ENCODE assay signal across 8 mouse cellular contexts in genomic region chr11:105352954-105353890, GRCm38 (mm10).
DNase-seq lines count a peak whose midpoint lies in the region; ATAC-seq lines count a peak whose summit lies in the region.

No protein-coding gene starts in this region.

- H3K27me3 ChIP-seq in embryonic facial prominence, embryonic 14.5 days (replicated peaks; ENCODE audit: control insufficient read depth, insufficient read depth, low read length), result no peaks in the 10 kb centered on the region
- H3K27me3 ChIP-seq in limb, embryonic 15.5 days, result no peaks in the 10 kb centered on the region

- peak; percentile 72 for DNase-seq in 3134 (ENCODE audit: extremely low read depth, insufficient read length, low spot score)
- peak; percentile 38 to 64 for DNase-seq in adrenal gland, adult 18-20 months (ENCODE audit: low spot score in 2 of 2)
- DNase-seq in embryonic facial prominence, embryonic 14.5 days (ENCODE audit: low spot score), result peak; percentile 72
- peak; percentile 91 to 94 for DNase-seq in heart, postnatal 14 days
- DNase-seq in urinary bladder, postnatal 36 days (ENCODE audit: low spot score in 2 of 2), result peak; percentile 55 to 74
- DNase-seq in T-cell, adult 2 months (ENCODE audit: low spot score), result no peak

- peaks cover 21% of the 10 kb centered on the region for H3K4me1 ChIP-seq in embryonic facial prominence, embryonic 14.5 days (ENCODE audit: control insufficient read depth, insufficient read depth, low read length)
- H3K4me1 ChIP-seq in limb, embryonic 15.5 days, result peaks cover 40% of the 10 kb centered on the region

- H3K9me3 ChIP-seq in embryonic facial prominence, embryonic 14.5 days (ENCODE audit: control insufficient read depth, low read length), result no peaks in the 10 kb centered on the region
- H3K9me3 ChIP-seq in limb, embryonic 15.5 days, result no peaks in the 10 kb centered on the region

- WGBS in embryonic facial prominence, embryonic 14.5 days, result 48% methylated on average over 9 of the region's 9 CpGs
- WGBS in limb, embryonic 15.5 days, result 40% methylated on average over 9 of the region's 9 CpGs

- ATAC-seq in embryonic facial prominence, embryonic 14.5 days (ENCODE audit: low read depth), result 0 out of 2 replicates have a peak, but pooled peaks have one; percentile 7
- ATAC-seq in limb, embryonic 15.5 days (ENCODE audit: insufficient number of reproducible peaks, low FRiP score, low TSS enrichment, low read depth), result no peak
- no peak for ATAC-seq in CD4-positive, CD25-positive, alpha-beta regulatory T cell, adult 4 months

- no peak overlapping the region for H3K4me2 ChIP-seq in embryonic facial prominence, embryonic 14.5 days (ENCODE audit: low read depth, low read length)
- no peak overlapping the region for H3K4me2 ChIP-seq in limb, embryonic 15.5 days

- peak overlapping the region; percentile 30; the same call in 1 of the 2 replicates for H3K9ac ChIP-seq in embryonic facial prominence, embryonic 14.5 days (ENCODE audit: low read depth, low read length)
- no peak overlapping the region for H3K9ac ChIP-seq in limb, embryonic 15.5 days

- H3K36me3 ChIP-seq in embryonic facial prominence, embryonic 14.5 days (ENCODE audit: control insufficient read depth, insufficient read depth, low read length), result peaks cover 22% of the 10 kb centered on the region
- peaks cover 25% of the 10 kb centered on the region for H3K36me3 ChIP-seq in limb, embryonic 15.5 days

- intact Hi-C loops in heart, postnatal 14 days (cut with DNase I), result no loop called here

- peak overlapping the region; percentile 56; the same call in 1 of the 2 replicates for H3K27ac ChIP-seq in embryonic facial prominence, embryonic 14.5 days (replicated peaks; ENCODE audit: low read depth, low read length)
- H3K27ac ChIP-seq in limb, embryonic 15.5 days, result peak overlapping the region; percentile 77

- no peak overlapping the region for H3K4me3 ChIP-seq in embryonic facial prominence, embryonic 14.5 days (ENCODE audit: low read depth, low read length)
- no peak overlapping the region for H3K4me3 ChIP-seq in limb, embryonic 15.5 days
